Mouse (Mus musculus) lung, postnatal 0 days (tissue): ENCODE results near the gene Asb16. TPM values are rescaled to one million over a fixed set of nuclear protein-coding genes. Genes with fewer than 3 reads are reported as not detected.
"Not testable (repeated sequence)": the region's sequence is repeated elsewhere in the genome, so short reads cannot be mapped to it uniquely, and the experiment has no call there.

Source experiments
- ATAC-seq: fragments of 200-750 bp; cut with Nextera tagmentation; 2 replicates; pipeline ENCODE4 v1.8.0; 2017; ENCODE audit warnings: moderate library complexity
- DNase-seq: peaks from one replicate; pipeline ENCODE4 v3.0.0-alpha.2; 2016; ENCODE audit warnings: low spot score
- H3K27ac ChIP-seq: fragments of 300-500 bp; sonication (generic); 2 replicates; pipeline ENCODE4 v1.5.1; 2014; ENCODE audit warnings: antibody characterized with exemption, mild to moderate bottlenecking, low read length, mixed read lengths
- H3K27me3 ChIP-seq: fragments of 300-500 bp; sonication (generic); replicated peaks from 2 replicates; pipeline ENCODE4 v1.6.1; 2014; ENCODE audit warnings: low read length, mixed read lengths; ENCODE audit not compliant: insufficient read depth
- H3K36me3 ChIP-seq: fragments of 300-500 bp; sonication (generic); 2 replicates; pipeline ENCODE4 v1.6.1; 2014; ENCODE audit warnings: low read length, mixed read lengths; ENCODE audit not compliant: insufficient read depth
- H3K4me1 ChIP-seq: fragments of 300-500 bp; sonication (generic); 2 replicates; pipeline ENCODE4 v1.6.1; 2014; ENCODE audit warnings: antibody characterized with exemption, low read depth, low read length, mixed read lengths; ENCODE audit not compliant: insufficient read depth
- H3K4me2 ChIP-seq: fragments of 300-500 bp; sonication (generic); replicated peaks from 2 replicates; pipeline ENCODE4 v1.6.1; 2014; ENCODE audit warnings: low read depth, mild to moderate bottlenecking, low read length, moderate library complexity, mixed read lengths
- H3K4me3 ChIP-seq: fragments of 300-500 bp; sonication (generic); 2 replicates; pipeline ENCODE4 v1.5.1; 2014; ENCODE audit warnings: low read depth, low read length
- H3K9ac ChIP-seq: fragments of 300-500 bp; sonication (generic); replicated peaks from 2 replicates; pipeline ENCODE4 v1.6.1; 2014; ENCODE audit warnings: low read depth, mild to moderate bottlenecking
- H3K9me3 ChIP-seq: fragments of 300-500 bp; sonication (generic); 2 replicates; pipeline ENCODE4 v1.6.1; 2016; ENCODE audit warnings: low read length, mixed read lengths
- CTCF ChIP-seq: IDR thresholded peaks from 2 replicates; pipeline ENCODE4 v1.5.1; 2016; ENCODE audit warnings: antibody characterized with exemption, mild to moderate bottlenecking
- EP300 ChIP-seq: IDR thresholded peaks from 2 replicates; pipeline ENCODE4 v1.6.1; 2016; ENCODE audit warnings: antibody characterized with exemption, mild to moderate bottlenecking, control low read depth
- WGBS: fragments of 180-500 bp; shearing (Covaris S2); extraction: QIAGEN DNeasy Blood & Tissue Kit; methylation state at CpG from one replicate; pipeline ENCODE4 v1.1.7; 2014; 5-methylcytosine and 5-hydroxymethylcytosine counted together
- polyA plus RNA-seq: library from polyadenylated mRNA; unstranded; fragments of >200 nt; fragmentation: Nextera tagmentation; extraction: Ambion mirVana; gene quantifications from 2 replicates; pipeline ENCODE4 v1.2.1, GENCODE M21; 2015

The Asb16 gene
- polyA plus RNA-seq, 1 experiment from 2014 or later = not detected

DNA sequence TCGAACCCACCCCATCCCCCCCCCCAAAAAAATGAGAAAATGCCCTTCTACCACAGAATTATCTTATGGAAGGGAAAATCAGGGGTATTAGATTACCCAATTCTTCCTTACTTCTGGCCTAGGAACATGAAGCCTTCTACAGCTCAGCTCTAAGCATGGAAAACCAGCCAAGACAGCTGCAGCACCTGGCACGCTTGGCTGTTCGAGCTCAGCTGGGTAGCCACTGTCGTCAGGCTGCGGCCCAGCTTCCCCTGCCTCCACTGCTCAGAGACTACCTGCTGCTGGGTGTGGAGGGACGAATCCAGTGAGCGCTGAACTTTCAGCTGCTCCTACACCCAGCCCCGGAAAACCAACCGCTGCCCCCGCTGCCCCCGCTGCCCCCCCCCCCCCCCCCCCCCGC lies 9.2 kb downstream of the Asb16 start:
- 61% methylated on average over 10 of the region's 12 CpGs for WGBS
- Histone ChIP-seq H3K9ac (no peak overlapping the region), H3K36me3 (no peaks in the 10 kb centered on the region), H3K4me1 (0 out of 2 replicates have a peak, but pooled peaks cover 5% of the 10 kb centered on the region), H3K4me2 (no peak overlapping the region), H3K27ac (no peak overlapping the region), H3K27me3 (no peaks in the 10 kb centered on the region), H3K9me3 (no peaks in the 10 kb centered on the region), H3K4me3 (no peak overlapping the region)
- DNase-seq (no peak), ATAC-seq (no peak)
- TF ChIP-seq CTCF (no peak), EP300 (no peak)

- no peak for DNase-seq
- Histone ChIP-seq H3K27ac (no peak overlapping the region), H3K9ac (no peak overlapping the region), H3K4me2 (no peak overlapping the region), H3K4me1 (0 out of 2 replicates have a peak, but pooled peaks cover 5% of the 10 kb centered on the region), H3K9me3 (no peaks in the 10 kb centered on the region), H3K36me3 (no peaks in the 10 kb centered on the region), H3K4me3 (no peak overlapping the region), H3K27me3 (no peaks in the 10 kb centered on the region)
- ATAC-seq = no peak
- no peak for TF ChIP-seq EP300
- no peak for TF ChIP-seq CTCF
- 96% methylated on average over 3 of the region's 3 CpGs for WGBS
Measured at GRCm38 (mm10) chr11:102279595-102279994, 11.1 kb downstream of the Asb16 start.

DNA sequence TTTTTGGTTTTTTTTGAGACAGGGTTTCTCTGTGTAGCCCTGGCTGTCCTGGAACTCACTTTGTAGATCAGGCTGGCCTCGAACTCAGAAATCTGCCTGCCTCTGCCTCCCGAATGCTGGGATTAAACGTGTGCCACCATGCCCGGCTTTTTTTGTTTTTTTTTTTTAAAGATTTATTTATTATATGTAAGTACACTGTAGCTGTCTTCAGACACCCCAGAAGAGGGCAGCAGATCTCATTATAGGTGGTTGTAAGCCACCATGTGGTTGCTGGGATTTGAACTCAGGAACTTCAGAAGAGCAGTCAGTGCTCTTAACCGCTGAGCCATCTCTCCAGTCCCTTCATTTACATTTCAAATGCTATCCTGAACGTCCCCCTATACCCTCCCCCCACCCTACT lies 11.7 kb downstream of the Asb16 start:
- H3K27me3 ChIP-seq, H3K36me3 ChIP-seq, H3K4me2 ChIP-seq, ATAC-seq, DNase-seq, H3K9me3 ChIP-seq, H3K4me3 ChIP-seq, H3K27ac ChIP-seq, H3K9ac ChIP-seq, H3K4me1 ChIP-seq: not testable (repeated sequence)
- 64% methylated on average over 6 of the region's 6 CpGs for WGBS

DNA sequence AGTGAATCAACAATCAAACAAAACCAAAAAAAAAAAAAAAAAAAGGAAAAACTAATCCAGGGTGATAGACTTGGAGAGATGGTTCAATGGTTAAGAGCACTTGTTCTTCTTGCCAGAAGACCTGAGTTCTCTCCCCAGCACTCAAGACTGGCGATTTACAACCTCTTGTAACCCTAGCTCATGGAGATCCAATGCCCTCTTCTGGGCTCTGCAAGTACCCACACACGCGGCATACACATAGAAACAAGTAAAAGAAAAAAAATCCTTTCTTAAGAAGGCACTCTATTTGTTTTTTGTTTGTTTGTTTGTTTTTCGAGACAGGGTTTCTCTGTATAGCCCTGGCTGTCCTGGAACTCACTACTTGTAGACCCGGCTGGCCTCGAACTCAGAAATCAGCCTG lies 15.4 kb downstream of the Asb16 start:
- Histone ChIP-seq H3K36me3 (peaks cover 13% of the 10 kb centered on the region), H3K4me2 (peak overlapping the region; percentile 83; the same call in 1 of the 2 replicates), H3K4me3 (0 out of 2 replicates have a peak overlapping the region, but pooled peaks have one; percentile 82), H3K9ac (no peak overlapping the region), H3K27ac (peak overlapping the region; percentile 89; the same call in 1 of the 2 replicates), H3K4me1 (peaks cover 7% of the 10 kb centered on the region; the same call in 1 of the 2 replicates), H3K9me3 (no peaks in the 10 kb centered on the region), H3K27me3 (no peaks in the 10 kb centered on the region)
- TF ChIP-seq CTCF (no peak; the same call in 1 of the 2 replicates), EP300 (no peak)
- DNase-seq (no peak), ATAC-seq (no peak)
- 83% methylated on average over 6 of the region's 6 CpGs for WGBS

- TF ChIP-seq CTCF (no peak), EP300 (peak; percentile 58; the same call in 1 of the 2 replicates)
- peak; percentile 100 for DNase-seq
- H3K9ac ChIP-seq = peak within 1 kb of the TSS; percentile 82
- H3K27ac ChIP-seq = peak within 1 kb of the TSS; percentile 89
- WGBS = under 1% methylated on average over 31 of the region's 32 CpGs
- H3K9me3 ChIP-seq = no peaks in the 10 kb centered on the region
- no peaks in the 10 kb centered on the region for H3K27me3 ChIP-seq
- peaks cover 7% of the 10 kb centered on the region; the same call in 1 of the 2 replicates for H3K4me1 ChIP-seq
- H3K4me2 ChIP-seq = peak within 1 kb of the TSS; percentile 83
- ATAC-seq = peak; percentile 96
- peak within 1 kb of the TSS; percentile 82 for H3K4me3 ChIP-seq
- peaks cover 13% of the 10 kb centered on the region for H3K36me3 ChIP-seq
Measured at GRCm38 (mm10) chr11:102284501-102285094, 16.1 kb downstream of the Asb16 start, which contains the start of gene Tmub2. TSS of gene Tmub2 (plus strand) at chr11:102284931.

GRCm38 (mm10) chr11:102285095-102285834 lies 16.7 kb downstream of the Asb16 start:
- peaks cover 7% of the 10 kb centered on the region; the same call in 1 of the 2 replicates for H3K4me1 ChIP-seq
- DNase-seq (no peak), ATAC-seq (peak; percentile 58)
- H3K9ac ChIP-seq = peak overlapping the region; percentile 82
- H3K4me3 ChIP-seq = peak overlapping the region; percentile 82
- no peaks in the 10 kb centered on the region for H3K9me3 ChIP-seq
- H3K27me3 ChIP-seq = no peaks in the 10 kb centered on the region
- WGBS = under 1% methylated on average over 30 of the region's 31 CpGs
- H3K27ac ChIP-seq = peak overlapping the region; percentile 89
- peaks cover 14% of the 10 kb centered on the region for H3K36me3 ChIP-seq
- TF ChIP-seq EP300 (no peak), CTCF (no peak)
- peak overlapping the region; percentile 83 for H3K4me2 ChIP-seq
